Mouse (Mus musculus) erythroblast, embryonic 14.5 days (primary cell): Measurements from ENCODE around the gene Uspl1. TPM values are rescaled to one million over a fixed set of nuclear protein-coding genes. Genes with fewer than 3 reads are reported as not detected.

Experiments
- H3K27me3 ChIP-seq: 2 replicates; pipeline ENCODE4 v1.6.1; 2012; ENCODE audit warnings: inconsistent platforms; ENCODE audit not compliant: control insufficient read depth
- H3K36me3 ChIP-seq: 2 replicates; pipeline ENCODE4 v1.6.1; 2012; ENCODE audit warnings: mild to moderate bottlenecking, inconsistent platforms; ENCODE audit not compliant: control insufficient read depth
- H3K4me1 ChIP-seq: 2 replicates; pipeline ENCODE4 v1.6.1; 2012; ENCODE audit warnings: inconsistent platforms; ENCODE audit not compliant: control insufficient read depth
- H3K4me3 ChIP-seq: replicated peaks from 2 replicates; pipeline ENCODE3; 2012; ENCODE audit warnings: moderate library complexity, mild to moderate bottlenecking, inconsistent platforms
- H3K9me3 ChIP-seq: 2 replicates; pipeline ENCODE4 v1.6.1; 2012; ENCODE audit warnings: low read length, inconsistent platforms, mixed read lengths; ENCODE audit not compliant: control insufficient read depth
- GATA1 ChIP-seq: IDR thresholded peaks from 2 replicates; pipeline ENCODE4 v1.6.1; 2012; ENCODE audit warnings: low read length, inconsistent platforms, mixed read lengths
- TAL1 ChIP-seq: IDR thresholded peaks from 3 replicates; pipeline ENCODE4 v1.6.1; 2012; ENCODE audit warnings: low read length, inconsistent platforms, mixed read lengths
- polyA plus RNA-seq: library from polyadenylated mRNA; stranded (reverse); fragments of >175 nt; gene quantifications from 2 replicates; pipeline ENCODE4 v1.2.3, GENCODE M21; 2012

The Uspl1 gene
- polyA plus RNA-seq, 1 experiment: 0.09 TPM

GRCm38 (mm10) chr5:149259093-149259492 is 74.9 kb downstream of the Uspl1 start:
- H3K36me3 ChIP-seq: no peaks in the 10 kb centered on the region
- no peaks in the 10 kb centered on the region for H3K4me1 ChIP-seq
- no peak for TF ChIP-seq GATA1
- TF ChIP-seq TAL1: no peak

GRCm38 (mm10) chr5:149261449-149261848 is 77.3 kb downstream of the Uspl1 start:
- Histone ChIP-seq H3K4me3 (no peak overlapping the region), H3K9me3 (no peaks in the 10 kb centered on the region), H3K36me3 (no peaks in the 10 kb centered on the region), H3K4me1 (peaks cover 2% of the 10 kb centered on the region; the same call in 1 of the 2 replicates), H3K27me3 (peaks cover 7% of the 10 kb centered on the region)
- TF ChIP-seq TAL1: no peak
- TF ChIP-seq GATA1: no peak

More at GRCm38 (mm10) chr5:149259093-149259492, 74.9 kb downstream of the Uspl1 start:
- no peaks in the 10 kb centered on the region for H3K9me3 ChIP-seq
- no peak overlapping the region for H3K4me3 ChIP-seq
- H3K27me3 ChIP-seq: no peaks in the 10 kb centered on the region

GRCm38 (mm10) chr5:149261866-149262265 is 77.7 kb downstream of the Uspl1 start:
- H3K27me3 ChIP-seq: peaks cover 7% of the 10 kb centered on the region
- H3K9me3 ChIP-seq: no peaks in the 10 kb centered on the region
- H3K36me3 ChIP-seq: no peaks in the 10 kb centered on the region
- peaks cover 2% of the 10 kb centered on the region; the same call in 1 of the 2 replicates for H3K4me1 ChIP-seq
- no peak overlapping the region for H3K4me3 ChIP-seq
- no peak for TF ChIP-seq GATA1
- TF ChIP-seq TAL1: no peak

- Histone ChIP-seq H3K36me3 (no peaks in the 10 kb centered on the region), H3K27me3 (peaks cover 7% of the 10 kb centered on the region), H3K9me3 (no peaks in the 10 kb centered on the region), H3K4me1 (peaks cover 5% of the 10 kb centered on the region), H3K4me3 (no peak within 1 kb of the TSS)
- no peak for TF ChIP-seq TAL1
- no peak for TF ChIP-seq GATA1
Observed at GRCm38 (mm10) chr5:149264405-149264804, 80.3 kb downstream of the Uspl1 start, which contains the start of gene Alox5ap. Gene Alox5ap, plus strand, starts transcription at chr5:149264767.

- peaks cover 7% of the 10 kb centered on the region for H3K27me3 ChIP-seq
- no peak overlapping the region for H3K4me3 ChIP-seq
- peaks cover 5% of the 10 kb centered on the region for H3K4me1 ChIP-seq
- no peaks in the 10 kb centered on the region for H3K9me3 ChIP-seq
- H3K36me3 ChIP-seq: no peaks in the 10 kb centered on the region
- TF ChIP-seq TAL1 (no peak), GATA1 (no peak)
Observed at GRCm38 (mm10) chr5:149264878-149265279, 80.7 kb downstream of the Uspl1 start.

Other genes starting within 250 kb of the Uspl1 start
- 0.36 and 0.93 TPM in 2 replicates for gene Gm42791, start 189.2 kb upstream of the Uspl1 start, polyA plus RNA-seq
- 65.4 and 99.1 TPM in 2 replicates for gene Hmgb1, start 139 bp downstream of the Uspl1 start, polyA plus RNA-seq
- gene Alox5ap, start 80.4 kb downstream of the Uspl1 start, polyA plus RNA-seq: 0.04 TPM in 1 of 2 replicates, not detected in the other
- not detected in 2 replicates for gene Medag, start 227.4 kb downstream of the Uspl1 start, polyA plus RNA-seq